Mouse (Mus musculus): ENCODE data around the gene Themis2. TPM values are rescaled to one million over a fixed set of nuclear protein-coding genes. Genes with fewer than 3 reads are reported as not detected.
"Not testable (repeated sequence)": the region's sequence is repeated elsewhere in the genome, so short reads cannot be mapped to it uniquely, and the experiment has no call there.

Themis2 gene
- polyA plus RNA-seq, 1 experiment from 2014 or later: 0.96 TPM

DNA sequence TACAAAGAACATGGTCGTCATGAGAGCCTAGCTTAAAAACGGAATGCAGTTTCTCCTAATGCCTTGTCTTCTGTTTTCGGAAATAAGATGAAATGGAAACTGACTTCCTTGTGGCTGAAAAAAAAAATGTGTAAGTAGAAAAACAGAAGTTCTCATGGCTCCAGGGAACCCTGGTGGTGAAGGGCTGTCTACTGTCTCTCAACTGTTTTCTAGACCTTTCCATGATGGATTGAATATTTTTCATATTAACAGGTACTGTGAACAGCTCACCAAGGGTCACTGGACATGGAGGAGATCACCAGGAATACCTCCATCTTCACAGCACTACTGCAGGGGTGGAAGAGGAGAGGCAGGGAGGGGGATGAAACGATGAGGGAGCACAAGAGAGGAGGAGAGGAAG lies 1.8 kb upstream of the Themis2 start:
- Histone ChIP-seq H3K9me3 (no peaks in the 10 kb centered on the region), H3K27ac (no peak overlapping the region), H3K9ac (no peak overlapping the region), H3K4me2 (no peak overlapping the region), H3K36me3 (no peaks in the 10 kb centered on the region), H3K4me3 (no peak overlapping the region), H3K4me1 (peaks cover 5% of the 10 kb centered on the region), H3K27me3 (peaks cover 19% of the 10 kb centered on the region)
- no peak for ATAC-seq (ENCODE audit: borderline replicate concordance, extremely low read depth, low FRiP score, low TSS enrichment)
- WGBS: 63% methylated on average over 4 of the region's 4 CpGs

DNA sequence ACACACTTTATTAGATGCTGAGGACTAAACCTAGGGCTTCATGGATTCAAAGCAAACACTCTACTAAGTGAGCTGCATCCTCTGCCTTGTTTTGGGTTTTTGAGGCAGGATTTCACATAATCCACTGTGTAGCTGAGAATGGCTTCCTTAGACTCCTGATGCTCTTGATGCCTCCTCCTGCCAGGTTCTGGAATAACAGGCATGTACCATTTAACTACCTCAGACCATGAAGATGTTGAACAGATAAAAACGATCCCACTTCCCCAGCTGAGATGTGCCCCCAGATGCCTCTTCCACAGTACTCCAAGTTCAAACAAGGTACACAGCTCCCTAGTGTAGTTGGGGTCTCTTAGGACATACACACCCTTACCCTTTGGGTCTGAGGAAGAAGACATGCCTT lies 1.3 kb upstream of the Themis2 start:
- H3K27ac ChIP-seq: no peak overlapping the region
- WGBS: 60% methylated on average over 1 of the region's 1 CpGs
- peaks cover 5% of the 10 kb centered on the region for H3K4me1 ChIP-seq
- H3K27me3 ChIP-seq: peaks cover 19% of the 10 kb centered on the region
- no peaks in the 10 kb centered on the region for H3K9me3 ChIP-seq
- no peak for ATAC-seq (ENCODE audit: borderline replicate concordance, extremely low read depth, low FRiP score, low TSS enrichment)
- H3K36me3 ChIP-seq: no peaks in the 10 kb centered on the region
- no peak overlapping the region for H3K4me2 ChIP-seq
- no peak overlapping the region for H3K9ac ChIP-seq
- no peak overlapping the region for H3K4me3 ChIP-seq

DNA sequence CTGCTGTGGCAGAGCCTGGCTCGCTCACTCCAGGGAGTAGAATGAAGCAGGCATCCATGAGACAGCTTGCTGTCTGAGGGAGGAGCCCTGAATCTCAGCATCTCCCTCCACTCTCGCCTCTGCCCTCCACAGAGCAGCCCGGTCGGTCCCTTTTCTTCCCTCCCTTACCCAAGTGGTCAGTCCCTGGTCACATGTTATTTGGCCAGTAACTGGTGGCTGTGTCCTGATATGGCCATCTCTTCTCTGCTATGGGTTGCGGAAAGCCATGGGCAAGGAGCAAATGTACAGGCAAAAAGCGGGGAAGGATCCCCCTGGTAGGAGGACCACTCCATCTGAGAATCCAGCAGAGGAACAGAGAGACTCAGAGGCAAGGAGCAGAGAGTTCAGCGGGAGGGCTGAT lies 1.0 kb downstream of the Themis2 start:
- Histone ChIP-seq H3K4me1 (peaks cover 5% of the 10 kb centered on the region), H3K9me3 (no peaks in the 10 kb centered on the region), H3K27ac (no peak overlapping the region), H3K4me3 (no peak overlapping the region), H3K36me3 (no peaks in the 10 kb centered on the region), H3K27me3 (peaks cover 19% of the 10 kb centered on the region), H3K9ac (no peak overlapping the region), H3K4me2 (no peak overlapping the region)
- no peak for ATAC-seq (ENCODE audit: borderline replicate concordance, extremely low read depth, low FRiP score, low TSS enrichment)
- WGBS: 59% methylated on average over 7 of the region's 7 CpGs

DNA sequence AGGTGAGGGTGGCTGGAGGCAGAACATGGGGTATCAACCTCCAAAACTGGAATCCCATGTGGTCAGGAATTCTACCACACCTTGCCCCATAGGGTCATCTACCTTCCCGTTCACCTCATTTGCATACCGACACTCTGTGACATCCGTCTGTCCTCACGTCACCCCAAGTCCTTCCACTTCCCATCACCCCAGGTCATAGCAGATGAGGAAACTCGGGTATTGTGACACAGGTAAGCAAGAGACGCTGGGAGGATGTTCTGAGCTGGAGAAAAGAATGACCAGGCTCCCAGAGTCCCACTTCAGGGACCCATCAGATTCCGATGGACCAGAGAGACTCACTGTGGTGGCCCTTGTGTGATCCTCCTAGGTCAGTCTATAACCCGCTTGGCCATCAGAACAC lies 1.4 kb downstream of the Themis2 start:
- ATAC-seq (ENCODE audit: borderline replicate concordance, extremely low read depth, low FRiP score, low TSS enrichment): no peak
- WGBS: 65% methylated on average over 8 of the region's 8 CpGs
- Histone ChIP-seq H3K9me3 (no peaks in the 10 kb centered on the region), H3K27ac (no peak overlapping the region), H3K9ac (no peak overlapping the region), H3K4me3 (no peak overlapping the region), H3K36me3 (no peaks in the 10 kb centered on the region), H3K27me3 (peaks cover 19% of the 10 kb centered on the region), H3K4me1 (peaks cover 5% of the 10 kb centered on the region), H3K4me2 (no peak overlapping the region)

DNA sequence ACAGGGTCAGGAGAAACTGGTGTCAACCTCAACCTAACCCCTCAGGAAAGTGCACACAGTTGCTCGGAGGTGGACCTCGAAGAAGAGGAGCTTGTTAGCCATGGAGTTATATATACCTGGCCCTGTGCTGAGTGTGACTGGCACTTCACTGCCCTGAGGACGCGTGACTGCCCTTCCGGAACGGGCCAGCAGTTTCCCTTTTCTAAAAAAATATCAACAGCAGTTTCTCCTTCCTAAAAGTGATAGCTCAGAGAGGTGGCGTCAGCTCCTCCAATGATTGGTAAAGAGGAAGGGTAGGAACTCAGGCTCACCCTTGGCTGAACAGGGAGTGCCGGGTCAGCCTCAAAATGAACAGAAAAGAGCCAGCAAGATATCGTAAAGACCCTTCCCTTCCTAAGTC lies 2.2 kb downstream of the Themis2 start:
- WGBS: 45% methylated on average over 9 of the region's 9 CpGs
- no peaks in the 10 kb centered on the region for H3K9me3 ChIP-seq
- H3K36me3 ChIP-seq: no peaks in the 10 kb centered on the region
- H3K27me3 ChIP-seq: peaks cover 19% of the 10 kb centered on the region
- peaks cover 5% of the 10 kb centered on the region for H3K4me1 ChIP-seq
- H3K9ac ChIP-seq: no peak overlapping the region
- no peak overlapping the region for H3K4me2 ChIP-seq
- H3K27ac ChIP-seq: no peak overlapping the region
- ATAC-seq (ENCODE audit: borderline replicate concordance, extremely low read depth, low FRiP score, low TSS enrichment): no peak; the same call in 1 of the 2 replicates
- no peak overlapping the region for H3K4me3 ChIP-seq

DNA sequence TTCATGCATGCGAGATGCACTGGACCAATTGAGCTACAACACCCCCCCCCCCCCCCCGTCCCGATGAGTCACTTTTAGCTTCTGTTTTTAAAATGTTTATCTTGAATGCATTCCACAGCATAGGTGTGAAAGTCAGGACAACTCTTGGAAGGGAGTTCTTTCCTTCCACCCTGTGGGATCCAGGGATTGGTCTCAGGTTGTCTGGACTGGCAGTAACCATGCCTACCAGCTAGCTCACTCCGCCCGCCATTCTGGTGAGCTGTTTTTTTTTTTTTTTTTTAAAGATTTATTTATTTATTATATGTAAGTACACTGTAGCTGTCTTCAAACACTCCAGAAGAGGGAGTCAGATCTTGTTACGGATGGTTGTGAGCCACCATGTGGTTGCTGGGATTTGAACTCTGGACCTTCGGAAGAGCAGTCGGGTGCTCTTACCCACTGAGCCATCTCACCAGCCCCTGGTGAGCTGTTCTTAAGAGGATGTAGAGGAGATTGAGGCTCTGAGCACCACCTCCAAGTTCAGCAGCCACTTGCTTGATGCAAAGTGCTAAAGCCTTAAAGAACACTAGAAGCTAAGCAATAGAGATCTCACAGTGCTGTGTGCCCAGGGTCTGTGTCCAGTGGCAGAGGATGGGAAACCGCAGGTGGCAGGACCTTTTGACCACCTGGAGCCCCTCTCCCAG lies 2.7 kb downstream of the Themis2 start:
- ATAC-seq (ENCODE audit: borderline replicate concordance, extremely low read depth, low FRiP score, low TSS enrichment); H3K36me3 ChIP-seq; H3K9me3 ChIP-seq; H3K27ac ChIP-seq; H3K4me2 ChIP-seq; H3K9ac ChIP-seq; H3K4me1 ChIP-seq; H3K4me3 ChIP-seq: not testable (repeated sequence)
- WGBS: 87% methylated on average over 8 of the region's 9 CpGs
- peaks cover 19% of the 10 kb centered on the region for H3K27me3 ChIP-seq

DNA sequence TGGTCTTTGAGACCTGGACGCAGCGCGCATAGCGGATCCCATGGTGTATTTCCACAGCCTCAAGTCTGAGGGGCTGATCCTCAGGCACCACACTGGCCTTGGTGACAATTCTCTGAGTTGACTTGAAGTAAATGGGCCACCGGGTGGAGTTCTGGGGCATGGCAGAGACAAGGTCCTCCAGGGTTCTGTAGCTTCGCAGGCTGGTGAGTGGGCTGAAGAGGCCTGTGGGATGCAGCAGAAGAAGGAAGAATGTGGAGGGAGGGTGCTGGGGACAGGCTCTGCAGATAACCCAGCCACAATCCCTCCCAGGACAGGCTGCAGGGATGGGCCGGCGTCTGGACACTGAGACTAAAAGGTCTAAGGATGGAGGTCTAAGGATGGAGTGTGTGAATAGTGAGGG lies 6.5 kb downstream of the Themis2 start:
- no peak overlapping the region for H3K4me2 ChIP-seq
- peaks cover 3% of the 10 kb centered on the region for H3K27me3 ChIP-seq
- no peak overlapping the region for H3K4me3 ChIP-seq
- no peaks in the 10 kb centered on the region for H3K9me3 ChIP-seq
- 80% methylated on average over 8 of the region's 8 CpGs for WGBS
- no peaks in the 10 kb centered on the region for H3K4me1 ChIP-seq
- no peaks in the 10 kb centered on the region for H3K36me3 ChIP-seq
- H3K9ac ChIP-seq: no peak overlapping the region
- ATAC-seq (ENCODE audit: borderline replicate concordance, extremely low read depth, low FRiP score, low TSS enrichment): no peak
- no peak overlapping the region for H3K27ac ChIP-seq

DNA sequence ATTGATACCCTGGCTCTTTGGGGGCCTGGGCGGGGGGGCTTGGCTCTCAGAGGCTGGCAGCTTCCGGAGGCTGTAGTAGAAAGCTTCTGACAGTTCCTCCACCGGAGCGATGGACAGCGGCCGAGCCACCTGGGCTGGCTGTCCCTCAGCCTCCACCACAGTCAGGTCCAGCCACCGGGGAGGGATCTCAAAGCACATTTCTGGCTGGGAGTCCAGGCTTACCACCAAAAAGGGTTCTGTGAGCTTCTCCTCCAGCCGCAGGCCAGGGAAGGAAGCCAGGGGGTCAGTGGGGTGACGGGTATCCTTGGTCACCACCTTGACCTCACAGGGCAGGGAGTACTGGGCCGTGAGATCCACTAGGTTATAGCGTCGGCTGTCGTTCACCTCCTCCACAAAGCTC lies 11.0 kb downstream of the Themis2 start:
- Histone ChIP-seq H3K9ac (no peak overlapping the region), H3K36me3 (no peaks in the 10 kb centered on the region), H3K27ac (no peak overlapping the region), H3K9me3 (no peaks in the 10 kb centered on the region), H3K4me2 (no peak overlapping the region), H3K27me3 (no peaks in the 10 kb centered on the region), H3K4me3 (no peak overlapping the region), H3K4me1 (no peaks in the 10 kb centered on the region)
- 90% methylated on average over 13 of the region's 13 CpGs for WGBS
- no peak for ATAC-seq (ENCODE audit: borderline replicate concordance, extremely low read depth, low FRiP score, low TSS enrichment)

DNA sequence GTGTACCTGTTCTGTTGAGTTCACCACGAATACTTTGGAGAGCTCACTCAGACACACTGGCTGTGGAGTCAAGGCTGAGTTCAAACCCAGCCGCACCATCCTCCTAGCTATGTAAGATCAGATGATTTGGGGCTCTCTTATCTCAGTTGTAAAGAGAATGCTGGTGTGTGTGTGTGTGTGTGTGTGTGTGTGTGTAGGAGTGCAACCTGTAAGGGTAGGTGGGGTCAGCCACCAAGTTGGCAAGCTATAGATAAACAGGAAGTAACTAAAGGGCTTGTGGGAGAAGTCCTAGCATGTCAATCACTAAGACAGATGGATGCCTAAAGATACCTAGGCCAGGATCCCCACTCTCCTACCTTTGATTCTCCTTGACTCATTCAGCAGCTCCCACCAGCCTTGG lies 12.5 kb downstream of the Themis2 start:
- Histone ChIP-seq H3K4me3 (no peak overlapping the region), H3K4me2 (no peak overlapping the region), H3K9me3 (no peaks in the 10 kb centered on the region), H3K27ac (no peak overlapping the region), H3K9ac (no peak overlapping the region), H3K4me1 (no peaks in the 10 kb centered on the region), H3K27me3 (no peaks in the 10 kb centered on the region), H3K36me3 (peaks cover 9% of the 10 kb centered on the region)
- no peak for ATAC-seq (ENCODE audit: borderline replicate concordance, extremely low read depth, low FRiP score, low TSS enrichment)
- WGBS: 87% methylated on average over 2 of the region's 2 CpGs

DNA sequence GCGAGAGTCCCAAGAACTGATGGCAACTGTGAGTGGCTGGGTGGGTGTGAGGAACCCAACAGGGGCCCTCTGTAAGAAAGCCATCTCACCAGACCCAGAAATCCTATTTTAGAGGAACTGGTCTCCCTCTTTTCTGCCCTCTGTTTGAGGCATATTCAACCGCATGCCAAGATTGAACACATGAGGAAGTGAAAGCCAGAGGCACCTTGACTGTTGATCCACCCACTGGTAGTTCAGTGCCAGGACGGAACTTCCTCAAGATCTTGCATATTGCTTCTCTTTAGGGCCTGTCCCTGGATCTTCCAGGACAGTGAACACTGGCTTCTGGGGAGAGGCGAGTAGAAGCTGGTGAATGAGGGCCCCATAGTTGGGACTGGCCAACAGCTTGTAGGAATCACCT lies 15.9 kb downstream of the Themis2 start:
- no peak overlapping the region for H3K4me3 ChIP-seq
- H3K27ac ChIP-seq: no peak overlapping the region
- H3K36me3 ChIP-seq: peaks cover 42% of the 10 kb centered on the region
- WGBS: 83% methylated on average over 4 of the region's 4 CpGs
- H3K9ac ChIP-seq: no peak overlapping the region
- ATAC-seq (ENCODE audit: borderline replicate concordance, extremely low read depth, low FRiP score, low TSS enrichment): no peak
- no peaks in the 10 kb centered on the region for H3K27me3 ChIP-seq
- H3K4me1 ChIP-seq: no peaks in the 10 kb centered on the region
- no peak overlapping the region for H3K4me2 ChIP-seq
- no peaks in the 10 kb centered on the region for H3K9me3 ChIP-seq

DNA sequence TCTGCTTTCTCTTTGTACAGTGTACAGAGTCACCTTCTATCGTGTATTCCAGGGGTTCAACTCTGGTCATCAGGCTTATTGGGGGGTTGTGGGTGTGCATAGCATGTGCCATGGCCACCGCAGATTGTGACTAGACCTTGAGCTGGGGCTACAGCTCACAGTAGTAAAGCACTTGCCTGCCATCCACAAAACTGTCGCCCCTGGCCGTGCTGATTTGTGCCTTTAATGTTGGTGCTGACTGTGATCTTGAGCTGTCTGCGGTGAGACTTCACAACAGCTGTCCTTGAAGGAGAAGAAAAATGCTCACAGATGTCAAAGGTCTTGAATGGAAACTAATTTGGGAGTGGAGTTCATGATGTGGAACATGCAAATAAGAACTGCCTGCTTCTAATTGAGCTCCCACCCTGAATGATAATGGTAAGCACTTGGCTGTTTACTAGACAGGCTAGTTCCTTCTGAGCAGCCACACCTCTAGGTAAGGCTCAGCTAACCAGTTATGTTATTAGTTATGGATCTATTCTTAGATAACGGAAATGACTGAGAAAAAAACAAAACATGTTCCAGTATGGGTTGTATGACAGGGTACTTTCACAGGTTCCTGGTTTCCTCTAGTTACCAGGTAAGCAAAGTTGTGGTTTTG lies 17.5 kb downstream of the Themis2 start:
- ATAC-seq (ENCODE audit: borderline replicate concordance, extremely low read depth, low FRiP score, low TSS enrichment): no peak
- Histone ChIP-seq H3K27me3 (no peaks in the 10 kb centered on the region), H3K27ac (no peak overlapping the region), H3K36me3 (peaks cover 57% of the 10 kb centered on the region), H3K4me1 (no peaks in the 10 kb centered on the region), H3K4me3 (no peak overlapping the region), H3K9me3 (no peaks in the 10 kb centered on the region), H3K9ac (no peak overlapping the region), H3K4me2 (no peak overlapping the region)
- 89% methylated on average over 6 of the region's 6 CpGs for WGBS

DNA sequence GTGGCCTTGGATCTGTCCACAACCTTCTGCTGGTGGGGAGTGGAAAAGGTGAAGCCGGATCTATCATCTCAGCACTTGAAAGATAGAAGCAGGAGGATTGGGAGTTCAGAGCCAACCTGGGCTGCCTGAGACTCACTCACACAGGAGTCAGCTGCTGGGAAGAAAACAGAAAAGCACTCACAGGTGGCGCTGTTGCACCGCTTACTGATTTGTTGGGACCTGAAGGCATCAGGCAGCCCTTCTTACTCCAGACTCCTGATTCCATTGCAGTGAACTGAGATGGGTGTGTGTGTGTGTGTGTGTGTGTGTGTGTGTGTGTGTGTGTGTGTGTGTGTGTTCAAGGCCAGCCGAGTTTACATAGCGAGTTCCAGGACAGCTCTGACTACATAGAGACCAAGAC lies 19.4 kb downstream of the Themis2 start:
- Histone ChIP-seq H3K27me3 (no peaks in the 10 kb centered on the region), H3K9me3 (no peaks in the 10 kb centered on the region), H3K9ac (no peak overlapping the region), H3K4me3 (no peak overlapping the region), H3K27ac (no peak overlapping the region), H3K4me1 (no peaks in the 10 kb centered on the region), H3K4me2 (no peak overlapping the region), H3K36me3 (peaks cover 75% of the 10 kb centered on the region)
- 83% methylated on average over 5 of the region's 5 CpGs for WGBS
- no peak for ATAC-seq (ENCODE audit: borderline replicate concordance, extremely low read depth, low FRiP score, low TSS enrichment)
